Mouse (Mus musculus): ENCODE results near the gene Fibp.

DNA sequence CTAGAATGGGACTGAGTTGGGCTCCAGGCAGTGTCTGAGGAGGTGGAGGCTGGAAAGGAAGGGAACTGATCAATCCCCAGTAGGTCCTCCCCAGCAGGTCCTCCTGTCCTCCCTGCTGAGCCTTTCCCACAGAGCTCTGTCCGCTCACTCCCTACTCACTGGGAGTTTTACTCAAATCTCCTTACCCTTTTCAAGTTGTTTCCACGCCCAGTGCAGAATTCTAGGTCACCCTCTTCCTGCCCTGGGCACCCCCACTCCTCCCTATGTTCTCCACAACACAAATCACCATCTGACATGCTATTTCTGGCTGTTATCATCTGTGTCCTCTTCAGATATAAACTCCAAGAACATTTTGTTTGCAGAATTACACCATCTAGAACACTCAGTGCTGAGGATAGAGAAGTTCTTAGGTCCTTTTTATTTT lies 45.9 kb upstream of the Fibp start:
- no peak for TF ChIP-seq EP300 (IDR thresholded peaks at IDR 0.05; ENCODE audit: insufficient read depth, low read depth, low read length)
- TF ChIP-seq CTCF (IDR thresholded peaks at IDR 0.05; ENCODE audit: low read depth, low read length), result no peak

Measured in ES-Bruce4 (cell line).